Mouse (Mus musculus) frontal cortex, postnatal 25 days (tissue): Measurements from ENCODE around the gene D5Ertd579e.
"Not testable (repeated sequence)": the region's sequence is repeated elsewhere in the genome, so short reads cannot be mapped to it uniquely, and the experiment has no call there.

ENCODE experiments used
- DNase-seq, 2 experiments: peaks; one replicate each; pipeline ENCODE4 v3.0.0; 2022; ENCODE audit warnings: low spot score in 2 of 2

The D5Ertd579e gene

GRCm38 (mm10) chr5:36679918-36680598, 15.8 kb downstream of the D5Ertd579e start:
- DNase-seq: no peak

- no peak for DNase-seq
Observed at GRCm38 (mm10) chr5:36678799-36679198, 17.0 kb downstream of the D5Ertd579e start.

- DNase-seq: no peak
Observed at GRCm38 (mm10) chr5:36677907-36678306, 17.9 kb downstream of the D5Ertd579e start.

- DNase-seq: no peak
Observed at GRCm38 (mm10) chr5:36675466-36675865, 20.4 kb downstream of the D5Ertd579e start.

- DNase-seq: no peak
Observed at GRCm38 (mm10) chr5:36674658-36675433, 21.0 kb downstream of the D5Ertd579e start.

- peak in 1 of 2 experiments; percentile 31 for DNase-seq
Observed at GRCm38 (mm10) chr5:36669021-36670008, 26.5 kb downstream of the D5Ertd579e start.

- DNase-seq: no peak
Observed at GRCm38 (mm10) chr5:36668572-36668971, 27.3 kb downstream of the D5Ertd579e start.

- DNase-seq: not testable (repeated sequence)
Observed at GRCm38 (mm10) chr5:36667986-36668385, 27.8 kb downstream of the D5Ertd579e start.

GRCm38 (mm10) chr5:36667165-36667564, 28.7 kb downstream of the D5Ertd579e start:
- no peak for DNase-seq

- DNase-seq: not testable (repeated sequence)
Observed at GRCm38 (mm10) chr5:36666699-36667098, 29.1 kb downstream of the D5Ertd579e start.

GRCm38 (mm10) chr5:36663329-36663728, 32.5 kb downstream of the D5Ertd579e start:
- DNase-seq: no peak

GRCm38 (mm10) chr5:36660977-36661760, 34.7 kb downstream of the D5Ertd579e start:
- not testable (repeated sequence) for DNase-seq

- DNase-seq: no peak
Observed at GRCm38 (mm10) chr5:36625612-36626011, 70.2 kb downstream of the D5Ertd579e start.

GRCm38 (mm10) chr5:36623670-36624069, 72.2 kb downstream of the D5Ertd579e start:
- DNase-seq: no peak

- DNase-seq: no peak
Observed at GRCm38 (mm10) chr5:36621058-36621449, 74.8 kb downstream of the D5Ertd579e start.

GRCm38 (mm10) chr5:36620409-36621057, 75.3 kb downstream of the D5Ertd579e start:
- DNase-seq: no peak

GRCm38 (mm10) chr5:36618890-36619289, 76.9 kb downstream of the D5Ertd579e start:
- DNase-seq: no peak

- no peak for DNase-seq
Observed at GRCm38 (mm10) chr5:36618356-36618755, 77.5 kb downstream of the D5Ertd579e start.

- no peak for DNase-seq
Observed at GRCm38 (mm10) chr5:36614124-36614523, 81.7 kb downstream of the D5Ertd579e start.

- DNase-seq: no peak
Observed at GRCm38 (mm10) chr5:36608939-36609499, 86.8 kb downstream of the D5Ertd579e start.
